Mouse (Mus musculus) kidney, embryonic 14.5 days (tissue): Measurements from ENCODE around the gene Ap2a1. TPM values are rescaled to one million over a fixed set of nuclear protein-coding genes. Genes with fewer than 3 reads are reported as not detected.

Source experiments
- ATAC-seq: fragments of 200-750 bp; cut with Nextera tagmentation; 2 replicates; pipeline ENCODE4 v1.8.0; 2017; ENCODE audit warnings: moderate number of reproducible peaks, mild to moderate bottlenecking, moderate TSS enrichment, moderate library complexity; ENCODE audit not compliant: low FRiP score, low TSS enrichment
- H3K27ac ChIP-seq: fragments of 300-500 bp; sonication (generic); 2 replicates; pipeline ENCODE4 v1.5.1; 2014; ENCODE audit warnings: low read depth, mild to moderate bottlenecking, low read length, moderate library complexity, mixed read lengths
- H3K27me3 ChIP-seq: fragments of 300-500 bp; sonication (generic); 2 replicates; pipeline ENCODE4 v1.6.1; 2014; ENCODE audit warnings: mild to moderate bottlenecking, low read length; ENCODE audit not compliant: control insufficient read depth, insufficient read depth
- H3K36me3 ChIP-seq: fragments of 300-500 bp; sonication (generic); 2 replicates; pipeline ENCODE4 v1.6.1; 2014; ENCODE audit warnings: low read length, mixed read lengths; ENCODE audit not compliant: control insufficient read depth, insufficient read depth
- H3K4me1 ChIP-seq: fragments of 300-500 bp; sonication (generic); 2 replicates; pipeline ENCODE4 v1.6.1; 2014; ENCODE audit warnings: low read length, mixed read lengths; ENCODE audit not compliant: control insufficient read depth, insufficient read depth
- H3K4me2 ChIP-seq: fragments of 300-500 bp; sonication (generic); replicated peaks from 2 replicates; pipeline ENCODE4 v1.6.1; 2014; ENCODE audit warnings: low read depth, mild to moderate bottlenecking, low read length
- H3K4me3 ChIP-seq: fragments of 300-500 bp; sonication (generic); 2 replicates; pipeline ENCODE4 v1.5.1; 2014; ENCODE audit warnings: mild to moderate bottlenecking, low read length
- H3K9ac ChIP-seq: fragments of 300-500 bp; sonication (generic); 2 replicates; pipeline ENCODE4 v1.6.1; 2014; ENCODE audit warnings: low read depth, mild to moderate bottlenecking, low read length, moderate library complexity
- H3K9me3 ChIP-seq: fragments of 300-500 bp; sonication (generic); 2 replicates; pipeline ENCODE4 v1.6.1; 2016; ENCODE audit warnings: low read length; ENCODE audit not compliant: control insufficient read depth
- WGBS: fragments of 180-500 bp; shearing (Covaris S2); extraction: QIAGEN DNeasy Blood & Tissue Kit; methylation state at CpG from one replicate; pipeline ENCODE4 v1.1.7; 2014; 5-methylcytosine and 5-hydroxymethylcytosine counted together
- polyA plus RNA-seq: library from polyadenylated mRNA; unstranded; fragments of >200 nt; fragmentation: Nextera tagmentation; extraction: Ambion mirVana; gene quantifications from 2 replicates; pipeline ENCODE4 v1.2.1, GENCODE M21; 2014

Ap2a1 gene
- polyA plus RNA-seq, 1 experiment from 2014 or later, result 80.5 TPM

DNA sequence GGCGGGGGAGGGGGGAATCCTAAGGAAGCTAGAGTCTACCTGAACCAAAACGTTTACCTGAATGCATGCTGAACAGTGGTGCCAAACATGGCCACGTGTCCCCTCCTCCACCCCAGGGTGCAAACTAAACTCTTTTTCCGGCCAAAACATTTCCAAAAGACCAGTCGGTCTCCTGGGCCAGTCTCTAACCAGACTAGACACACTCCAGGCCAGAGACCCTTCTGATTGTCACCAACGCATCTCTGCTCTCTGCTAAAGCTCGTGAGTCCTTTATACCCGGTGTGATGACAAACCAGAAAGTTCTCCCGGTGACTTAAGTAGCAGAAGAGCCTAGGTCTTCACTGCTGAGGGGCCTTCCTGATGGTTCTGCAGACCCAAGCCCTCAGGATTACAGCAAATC, 61.5 kb downstream of the Ap2a1 start:
- H3K4me2 ChIP-seq, result peak overlapping the region; percentile 90
- no peaks in the 10 kb centered on the region for H3K9me3 ChIP-seq
- no peaks in the 10 kb centered on the region for H3K27me3 ChIP-seq
- 25% methylated on average over 9 of the region's 9 CpGs for WGBS
- peak overlapping the region; percentile 96 for H3K4me3 ChIP-seq
- peak overlapping the region; percentile 97; the same call in 1 of the 2 replicates for H3K9ac ChIP-seq
- H3K4me1 ChIP-seq, result peaks cover 37% of the 10 kb centered on the region
- H3K27ac ChIP-seq, result no peak overlapping the region
- no peak for ATAC-seq
- peaks cover 42% of the 10 kb centered on the region for H3K36me3 ChIP-seq

DNA sequence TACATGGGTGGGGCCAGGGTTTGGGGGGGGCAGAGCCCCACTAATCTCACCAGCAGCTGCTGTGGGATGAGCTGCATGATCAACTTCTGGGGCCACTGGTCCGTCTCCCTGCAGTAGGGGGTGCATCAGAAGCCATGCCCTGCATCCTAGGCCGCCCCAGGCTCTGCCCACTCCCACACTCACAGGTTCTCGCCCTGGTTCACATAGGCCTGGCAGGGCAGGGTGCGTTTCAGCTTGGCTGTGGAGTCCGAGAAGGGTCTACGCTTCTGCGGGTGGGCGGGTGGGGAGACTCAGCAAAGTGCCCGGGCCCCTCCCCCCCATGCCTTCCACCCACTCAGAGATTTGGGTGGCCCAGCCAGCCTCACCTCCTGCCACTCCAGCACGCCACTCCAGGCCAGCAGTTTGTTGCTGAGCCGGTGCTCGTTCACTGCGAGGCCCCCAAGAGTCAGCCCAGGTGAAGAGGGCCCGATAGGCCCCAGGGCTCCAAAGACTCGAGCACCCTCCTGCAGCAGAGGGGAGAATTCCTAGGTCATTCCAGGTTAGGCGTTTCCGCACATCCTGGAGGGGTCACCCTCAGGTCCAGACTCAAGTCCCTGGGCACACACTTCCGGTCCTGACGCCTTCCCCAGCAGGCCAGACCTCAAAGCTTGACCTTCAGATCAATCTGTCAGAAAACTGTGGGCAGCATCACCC, 62.1 kb downstream of the Ap2a1 start:
- peak overlapping the region; percentile 97; the same call in 1 of the 2 replicates for H3K9ac ChIP-seq
- H3K4me2 ChIP-seq, result peak overlapping the region; percentile 90
- H3K4me1 ChIP-seq, result peaks cover 37% of the 10 kb centered on the region
- no peak for ATAC-seq
- H3K27me3 ChIP-seq, result no peaks in the 10 kb centered on the region
- peak overlapping the region; percentile 96 for H3K4me3 ChIP-seq
- no peaks in the 10 kb centered on the region for H3K9me3 ChIP-seq
- H3K27ac ChIP-seq, result no peak overlapping the region
- WGBS, result 34% methylated on average over 19 of the region's 19 CpGs
- peaks cover 48% of the 10 kb centered on the region for H3K36me3 ChIP-seq

DNA sequence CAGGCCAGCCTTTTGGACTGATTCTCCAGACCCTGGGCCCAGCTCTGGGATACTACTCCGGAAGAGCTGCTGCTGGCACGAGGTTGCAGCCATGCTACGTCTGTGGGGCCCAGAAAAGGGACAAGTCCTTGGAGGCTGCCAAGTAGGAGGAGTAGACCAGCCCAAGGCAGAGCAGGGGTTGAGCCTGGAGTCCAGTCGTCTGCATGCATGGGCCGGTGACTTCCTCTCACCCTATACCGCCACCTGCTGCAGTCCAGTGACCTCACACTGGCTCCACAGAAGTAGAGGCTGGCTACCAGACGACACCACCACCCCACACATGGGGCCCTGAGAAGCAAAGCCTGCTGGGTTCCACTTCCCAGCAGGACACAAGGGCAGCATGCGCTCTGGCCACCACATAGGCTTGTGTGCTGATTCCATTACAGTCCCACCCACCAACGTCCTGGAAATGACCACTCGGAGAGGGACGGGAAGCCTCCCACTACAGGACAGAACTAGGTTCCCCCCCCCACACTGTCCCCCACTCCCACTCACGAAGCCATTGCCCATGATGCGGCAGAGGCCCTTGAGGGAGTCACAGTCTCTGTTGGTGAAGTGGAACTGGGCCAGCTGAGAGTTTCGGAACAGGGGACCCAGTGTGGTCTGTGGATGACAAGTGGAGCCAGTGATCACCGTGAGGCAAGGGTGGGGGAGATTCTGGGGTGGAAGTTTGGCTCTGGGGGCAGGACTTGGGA, 62.9 kb downstream of the Ap2a1 start:
- Histone ChIP-seq H3K9me3 (no peaks in the 10 kb centered on the region), H3K36me3 (peaks cover 55% of the 10 kb centered on the region), H3K27ac (peak overlapping the region; percentile 42; the same call in 1 of the 2 replicates), H3K27me3 (no peaks in the 10 kb centered on the region), H3K4me1 (peaks cover 37% of the 10 kb centered on the region), H3K4me2 (peak overlapping the region; percentile 90), H3K9ac (peak overlapping the region; percentile 97; the same call in 1 of the 2 replicates), H3K4me3 (peak overlapping the region; percentile 96; the same call in 1 of the 2 replicates)
- no peak for ATAC-seq
- WGBS, result 42% methylated on average over 15 of the region's 15 CpGs

DNA sequence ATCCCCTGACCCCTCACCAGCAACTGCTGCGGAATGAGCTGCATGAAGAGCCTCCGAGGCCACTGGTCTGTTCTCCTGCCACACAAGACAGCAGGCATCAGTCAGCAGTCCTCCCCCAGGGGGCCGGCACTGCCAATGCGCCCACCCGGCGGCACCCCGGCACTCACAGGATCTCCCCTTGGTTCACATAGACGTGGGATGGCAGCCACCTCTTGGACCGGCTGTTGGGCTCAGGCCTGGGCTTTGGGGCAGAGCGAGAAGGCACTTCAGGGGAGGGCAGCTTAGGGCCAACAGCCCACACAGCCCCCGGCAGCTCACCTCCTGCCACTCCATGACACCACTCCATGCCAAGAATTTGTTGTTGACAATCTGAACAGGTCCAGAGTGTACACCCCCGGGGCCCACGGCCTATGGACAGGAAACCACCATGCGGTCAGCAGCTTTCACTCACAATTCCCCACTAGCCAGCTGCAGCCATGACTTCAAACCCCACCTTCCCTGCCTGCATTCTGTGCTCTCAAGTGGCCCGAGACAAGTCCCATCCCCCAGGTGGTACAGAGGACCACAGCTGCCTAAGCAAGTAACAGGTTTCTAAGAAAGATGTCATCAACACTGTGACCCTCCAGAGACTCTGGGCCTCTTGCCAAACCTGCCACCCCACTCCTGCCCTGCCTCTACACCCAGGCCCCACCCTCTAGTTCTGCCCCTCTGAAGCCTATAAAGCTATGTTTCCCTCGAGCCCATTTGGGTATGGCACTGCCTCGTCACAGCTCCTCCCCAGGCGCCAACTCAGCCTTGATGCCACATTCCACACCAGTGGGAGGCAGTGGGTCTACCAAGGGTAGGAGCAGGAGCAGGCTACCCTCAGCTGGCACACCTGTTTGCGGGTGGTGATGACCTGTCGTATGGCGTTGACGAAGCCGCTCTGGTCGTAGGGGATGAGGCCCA, 64.4 kb downstream of the Ap2a1 start:
- Histone ChIP-seq H3K27ac (no peak overlapping the region), H3K4me1 (peaks cover 35% of the 10 kb centered on the region), H3K4me2 (no peak overlapping the region), H3K27me3 (no peaks in the 10 kb centered on the region), H3K9ac (0 out of 2 replicates have a peak overlapping the region, but pooled peaks have one; percentile 2), H3K36me3 (peaks cover 57% of the 10 kb centered on the region), H3K4me3 (no peak overlapping the region), H3K9me3 (no peaks in the 10 kb centered on the region)
- no peak for ATAC-seq
- WGBS, result 83% methylated on average over 24 of the region's 24 CpGs

GRCm38 (mm10) chr7:44863982-44864494, 65.3 kb downstream of the Ap2a1 start:
- no peak overlapping the region for H3K4me2 ChIP-seq
- no peak for ATAC-seq
- 87% methylated on average over 11 of the region's 11 CpGs for WGBS
- no peak overlapping the region for H3K4me3 ChIP-seq
- no peak overlapping the region for H3K9ac ChIP-seq
- peaks cover 35% of the 10 kb centered on the region for H3K4me1 ChIP-seq
- no peak overlapping the region for H3K27ac ChIP-seq
- peaks cover 57% of the 10 kb centered on the region for H3K36me3 ChIP-seq
- no peaks in the 10 kb centered on the region for H3K9me3 ChIP-seq
- no peaks in the 10 kb centered on the region for H3K27me3 ChIP-seq

DNA sequence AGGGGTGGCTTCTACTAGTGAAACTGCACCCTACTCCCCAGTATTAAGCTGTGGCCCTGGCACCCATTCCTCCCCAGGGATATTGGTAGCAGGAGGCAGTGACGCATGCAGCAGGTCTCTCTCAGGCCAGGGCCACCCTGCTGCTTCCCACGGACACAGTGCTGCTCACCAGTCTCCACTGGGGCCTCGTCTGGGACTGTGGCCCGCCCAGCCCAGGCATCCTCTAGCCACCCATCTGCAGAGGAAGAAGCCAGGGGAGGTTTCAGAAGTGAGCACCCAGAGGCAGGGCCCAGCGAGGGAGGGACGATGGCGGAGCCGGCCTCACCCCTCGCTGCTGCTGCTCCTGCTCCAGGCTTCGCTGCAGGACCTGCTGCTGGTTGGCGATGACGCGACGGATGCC, 66.1 kb downstream of the Ap2a1 start:
- Histone ChIP-seq H3K4me1 (peaks cover 38% of the 10 kb centered on the region), H3K27ac (no peak overlapping the region), H3K4me2 (no peak overlapping the region), H3K36me3 (peaks cover 57% of the 10 kb centered on the region), H3K4me3 (no peak overlapping the region), H3K9me3 (no peaks in the 10 kb centered on the region), H3K9ac (no peak overlapping the region), H3K27me3 (no peaks in the 10 kb centered on the region)
- 91% methylated on average over 14 of the region's 14 CpGs for WGBS
- ATAC-seq, result no peak

GRCm38 (mm10) chr7:44862434-44862833, 66.9 kb downstream of the Ap2a1 start:
- Histone ChIP-seq H3K27ac (no peak overlapping the region; the same call in 1 of the 2 replicates), H3K4me3 (no peak overlapping the region), H3K36me3 (peaks cover 57% of the 10 kb centered on the region), H3K27me3 (no peaks in the 10 kb centered on the region), H3K4me1 (peaks cover 39% of the 10 kb centered on the region), H3K4me2 (no peak overlapping the region), H3K9ac (no peak overlapping the region), H3K9me3 (no peaks in the 10 kb centered on the region)
- ATAC-seq, result no peak
- WGBS, result 88% methylated on average over 8 of the region's 8 CpGs

DNA sequence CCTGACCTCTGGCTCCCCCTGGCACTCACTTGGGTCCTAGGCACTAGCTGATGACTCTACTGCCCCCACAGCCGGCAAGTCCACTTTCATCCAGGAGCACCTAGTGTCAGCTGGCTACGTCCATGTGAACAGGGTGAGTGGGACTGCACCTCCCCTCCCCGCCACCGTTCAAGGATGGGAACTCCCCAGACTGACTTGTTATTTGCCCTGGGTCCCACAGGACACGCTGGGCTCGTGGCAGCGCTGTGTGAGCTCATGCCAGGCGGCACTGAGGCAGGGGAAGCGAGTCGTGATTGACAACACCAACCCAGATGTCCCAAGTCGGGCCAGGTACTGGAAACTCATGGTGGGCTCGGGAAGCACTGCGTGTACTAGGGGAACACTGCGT, 67.9 kb downstream of the Ap2a1 start:
- Histone ChIP-seq H3K4me2 (no peak overlapping the region), H3K4me3 (no peak overlapping the region), H3K27ac (no peak overlapping the region), H3K9ac (no peak overlapping the region), H3K27me3 (no peaks in the 10 kb centered on the region), H3K36me3 (peaks cover 51% of the 10 kb centered on the region), H3K9me3 (no peaks in the 10 kb centered on the region), H3K4me1 (peaks cover 32% of the 10 kb centered on the region)
- no peak for ATAC-seq
- WGBS, result 80% methylated on average over 14 of the region's 14 CpGs
